Mouse (Mus musculus) limb, embryonic 14.5 days (tissue): ENCODE data around the gene Sipa1l2. TPM values are rescaled to one million over a fixed set of nuclear protein-coding genes. Genes with fewer than 3 reads are reported as not detected.

ENCODE experiments used
- ATAC-seq: fragments of 200-750 bp; cut with Nextera tagmentation; 2 replicates; pipeline ENCODE4 v1.8.0; 2017; ENCODE audit warnings: low read depth, moderate number of reproducible peaks, moderate TSS enrichment; ENCODE audit not compliant: low FRiP score
- DNase-seq: peaks from one replicate; pipeline ENCODE4 v3.0.0-alpha.2; 2015; ENCODE audit warnings: low spot score
- H3K27ac ChIP-seq: fragments of 300-500 bp; sonication (generic); replicated peaks from 2 replicates; pipeline ENCODE4 v1.5.1; 2014; ENCODE audit warnings: low read depth, mild to moderate bottlenecking, low read length, moderate library complexity, mixed read lengths
- H3K27me3 ChIP-seq: fragments of 300-500 bp; sonication (generic); 2 replicates; pipeline ENCODE4 v1.6.1; 2014; ENCODE audit warnings: low read length, mixed read lengths; ENCODE audit not compliant: control insufficient read depth, insufficient read depth
- H3K36me3 ChIP-seq: fragments of 300-500 bp; sonication (generic); 2 replicates; pipeline ENCODE4 v1.6.1; 2014; ENCODE audit warnings: mild to moderate bottlenecking, low read length, moderate library complexity, mixed read lengths; ENCODE audit not compliant: control insufficient read depth, insufficient read depth
- H3K4me1 ChIP-seq: fragments of 300-500 bp; sonication (generic); 2 replicates; pipeline ENCODE4 v1.6.1; 2014; ENCODE audit warnings: antibody characterized with exemption, low read length, mixed read lengths; ENCODE audit not compliant: control insufficient read depth, insufficient read depth
- H3K4me2 ChIP-seq: fragments of 300-500 bp; sonication (generic); replicated peaks from 2 replicates; pipeline ENCODE4 v1.6.1; 2014; ENCODE audit warnings: low read depth, mild to moderate bottlenecking, low read length, moderate library complexity; ENCODE audit not compliant: severe bottlenecking
- H3K4me3 ChIP-seq: fragments of 300-500 bp; sonication (generic); replicated peaks from 2 replicates; pipeline ENCODE4 v1.5.1; 2014; ENCODE audit warnings: low read length
- H3K9ac ChIP-seq: fragments of 300-500 bp; sonication (generic); 2 replicates; pipeline ENCODE4 v1.6.1; 2014; ENCODE audit warnings: mild to moderate bottlenecking, low read depth, low read length, moderate library complexity; ENCODE audit not compliant: severe bottlenecking
- H3K9me3 ChIP-seq: fragments of 300-500 bp; sonication (generic); 2 replicates; pipeline ENCODE4 v1.6.1; 2016; ENCODE audit warnings: low read length; ENCODE audit not compliant: control insufficient read depth
- POLR2A ChIP-seq: fragments of 200-500 bp; IDR thresholded peaks from 2 replicates; pipeline ENCODE4 v1.8.0; 2012; ENCODE audit warnings: inconsistent platforms, mild to moderate bottlenecking, moderate library complexity, borderline replicate concordance; ENCODE audit not compliant: insufficient read depth, insufficient read length; ENCODE audit errors: extremely low read depth
- WGBS: fragments of 180-500 bp; shearing (Covaris S2); extraction: QIAGEN DNeasy Blood & Tissue Kit; methylation state at CpG from one replicate; pipeline ENCODE4 v1.1.7; 2014; 5-methylcytosine and 5-hydroxymethylcytosine counted together
- polyA plus RNA-seq, 2 experiments: library from polyadenylated mRNA; depleted of rRNA in 1 of 2; stranded (reverse) in 1 of 2; unstranded in 1 of 2; fragments of >200 nt; fragmentation: Nextera tagmentation in 1 of 2; extraction: Ambion mirVana in 1 of 2; gene quantifications; 2 replicates each; pipeline versions ENCODE4 v1.2.1 to v1.2.3; 2012 to 2014

Gene Sipa1l2
- polyA plus RNA-seq, 2 experiments: 11.6 to 21.6 TPM

GRCm38 (mm10) chr8:125517397-125517796 lies 52.2 kb downstream of the Sipa1l2 start:
- no peak overlapping the region for H3K27ac ChIP-seq
- H3K4me1 ChIP-seq: peaks cover 6% of the 10 kb centered on the region; the same call in 1 of the 2 replicates
- H3K27me3 ChIP-seq: no peaks in the 10 kb centered on the region
- WGBS: 61% methylated on average over 8 of the region's 8 CpGs
- no peak overlapping the region for H3K4me3 ChIP-seq
- no peak for TF ChIP-seq POLR2A
- no peaks in the 10 kb centered on the region for H3K9me3 ChIP-seq
- no peak overlapping the region for H3K4me2 ChIP-seq
- no peaks in the 10 kb centered on the region for H3K36me3 ChIP-seq
- H3K9ac ChIP-seq: no peak overlapping the region
- DNase-seq (no peak), ATAC-seq (no peak)

- H3K9ac ChIP-seq: no peak overlapping the region
- no peak overlapping the region for H3K27ac ChIP-seq
- ATAC-seq (no peak), DNase-seq (no peak)
- H3K36me3 ChIP-seq: no peaks in the 10 kb centered on the region
- no peaks in the 10 kb centered on the region for H3K27me3 ChIP-seq
- H3K4me1 ChIP-seq: peaks cover 6% of the 10 kb centered on the region; the same call in 1 of the 2 replicates
- TF ChIP-seq POLR2A: no peak
- no peaks in the 10 kb centered on the region for H3K9me3 ChIP-seq
- WGBS: 49% methylated on average over 6 of the region's 6 CpGs
- no peak overlapping the region for H3K4me2 ChIP-seq
- H3K4me3 ChIP-seq: no peak overlapping the region
These were observed 53.3 kb downstream of the Sipa1l2 start for GRCm38 (mm10) chr8:125516115-125516905.

GRCm38 (mm10) chr8:125515665-125516064 lies 53.9 kb downstream of the Sipa1l2 start:
- Histone ChIP-seq H3K4me2 (no peak overlapping the region), H3K9ac (no peak overlapping the region), H3K4me3 (no peak overlapping the region), H3K27ac (no peak overlapping the region), H3K4me1 (peaks cover 6% of the 10 kb centered on the region; the same call in 1 of the 2 replicates), H3K27me3 (no peaks in the 10 kb centered on the region), H3K36me3 (no peaks in the 10 kb centered on the region), H3K9me3 (no peaks in the 10 kb centered on the region)
- ATAC-seq: no peak
- no peak for TF ChIP-seq POLR2A
- no peak for DNase-seq
- WGBS: 76% methylated on average over 8 of the region's 8 CpGs

GRCm38 (mm10) chr8:125513935-125514334 lies 55.7 kb downstream of the Sipa1l2 start:
- Histone ChIP-seq H3K9ac (no peak overlapping the region), H3K9me3 (no peaks in the 10 kb centered on the region), H3K36me3 (no peaks in the 10 kb centered on the region), H3K27me3 (no peaks in the 10 kb centered on the region), H3K4me2 (no peak overlapping the region), H3K4me1 (peaks cover 15% of the 10 kb centered on the region), H3K27ac (no peak overlapping the region), H3K4me3 (no peak overlapping the region)
- DNase-seq (no peak), ATAC-seq (no peak)
- WGBS: 61% methylated on average over 5 of the region's 5 CpGs
- no peak for TF ChIP-seq POLR2A

GRCm38 (mm10) chr8:125513242-125513866 lies 56.3 kb downstream of the Sipa1l2 start:
- no peak overlapping the region for H3K27ac ChIP-seq
- 66% methylated on average over 5 of the region's 5 CpGs for WGBS
- H3K4me2 ChIP-seq: no peak overlapping the region
- no peaks in the 10 kb centered on the region for H3K36me3 ChIP-seq
- H3K9me3 ChIP-seq: no peaks in the 10 kb centered on the region
- H3K9ac ChIP-seq: no peak overlapping the region
- no peak overlapping the region for H3K4me3 ChIP-seq
- peaks cover 13% of the 10 kb centered on the region for H3K4me1 ChIP-seq
- TF ChIP-seq POLR2A: no peak
- DNase-seq (no peak), ATAC-seq (no peak)
- H3K27me3 ChIP-seq: no peaks in the 10 kb centered on the region
